Mouse (Mus musculus): Measurements from ENCODE around the gene Hdgf.

DNA sequence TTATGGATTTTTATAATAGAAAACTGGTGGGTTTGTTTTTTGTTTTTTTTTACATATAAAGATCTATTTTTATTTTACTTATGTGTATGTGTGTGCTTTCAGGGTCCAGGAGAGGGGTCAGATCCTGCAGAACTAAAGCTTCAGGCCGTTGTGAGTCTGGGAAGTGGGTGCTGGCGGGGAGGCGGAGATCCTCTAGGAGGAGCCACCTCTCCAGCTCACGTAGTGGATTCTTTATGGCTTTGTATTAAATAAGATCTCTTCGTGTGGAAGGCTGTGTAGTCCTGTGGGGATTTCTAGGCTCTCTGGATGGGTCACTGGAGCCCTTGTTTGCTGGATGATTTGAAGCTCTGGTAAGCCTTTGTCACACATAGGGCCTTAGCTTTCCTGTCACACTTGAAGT, 34.5 kb downstream of the Hdgf start:
- TF ChIP-seq FLI1 (IDR thresholded peaks at IDR 0.05; ENCODE audit: low read length) (no peak), GATA1 (IDR thresholded peaks at IDR 0.05; ENCODE audit: borderline replicate concordance, low read length) (no peak)
